Mouse (Mus musculus): ENCODE data around the gene Slc25a17.

The Slc25a17 gene

DNA sequence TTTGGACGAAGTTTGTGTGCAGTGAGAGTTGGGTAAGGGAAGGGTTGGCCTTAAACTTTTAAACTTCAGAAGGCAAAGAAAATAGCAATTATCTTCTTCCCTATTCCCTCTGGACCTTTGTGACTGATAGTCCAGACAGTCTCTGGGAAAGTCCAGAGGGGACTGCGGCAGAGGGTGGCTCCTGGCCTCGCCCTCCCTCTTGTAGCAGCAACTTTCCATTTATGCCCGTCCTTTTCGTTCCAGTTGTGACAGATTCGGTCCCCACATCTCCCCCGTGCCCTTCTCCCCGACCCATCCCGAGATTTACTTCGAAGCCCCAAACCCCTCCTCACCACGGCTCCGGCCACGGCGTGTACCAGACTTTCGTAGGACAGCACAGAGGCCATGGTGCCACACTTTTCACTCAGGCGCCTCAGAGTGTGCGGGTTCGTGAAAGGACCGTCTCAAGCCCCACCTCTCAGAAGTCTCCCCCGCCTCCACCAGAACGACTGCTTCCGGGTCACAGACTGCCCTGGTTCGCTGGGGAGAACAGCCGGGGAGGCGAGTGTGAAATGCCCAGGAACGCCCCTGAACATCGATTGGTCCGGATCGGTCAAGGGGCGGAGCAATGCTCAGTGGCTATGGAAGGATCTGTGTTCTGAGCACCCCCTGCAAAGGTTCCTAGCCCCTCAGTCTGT lies at the start of gene Slc25a17:
Gene Slc25a17 (minus strand): TSS at position 468 of the 677 bp plus-strand sequence.
- DNase-seq: peak; percentile 96

DNA sequence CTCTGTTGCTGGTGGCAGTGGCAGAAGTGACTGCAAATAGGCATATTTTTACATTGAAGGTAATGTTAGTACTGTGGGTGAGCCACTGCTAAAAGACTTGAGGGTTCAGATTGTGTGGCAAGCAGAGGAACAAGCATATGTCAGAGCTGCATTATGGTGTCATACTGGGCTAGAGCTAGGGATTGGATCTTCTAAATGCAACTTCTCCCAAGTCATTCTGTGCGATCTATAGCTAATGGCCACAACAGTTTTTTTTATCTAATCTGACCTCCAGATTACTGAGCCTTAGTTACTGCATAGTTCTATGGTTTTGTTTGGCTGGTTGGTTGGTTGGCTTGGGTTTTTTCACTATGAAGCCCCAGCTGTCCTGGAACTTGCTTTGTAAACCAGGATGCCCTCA lies 47.6 kb upstream of the Slc25a17 start, which contains the start of gene Dnajb7:
Gene Dnajb7 (minus strand): TSS at position 101 of the 400 bp plus-strand sequence.
- no peak for DNase-seq

DNA sequence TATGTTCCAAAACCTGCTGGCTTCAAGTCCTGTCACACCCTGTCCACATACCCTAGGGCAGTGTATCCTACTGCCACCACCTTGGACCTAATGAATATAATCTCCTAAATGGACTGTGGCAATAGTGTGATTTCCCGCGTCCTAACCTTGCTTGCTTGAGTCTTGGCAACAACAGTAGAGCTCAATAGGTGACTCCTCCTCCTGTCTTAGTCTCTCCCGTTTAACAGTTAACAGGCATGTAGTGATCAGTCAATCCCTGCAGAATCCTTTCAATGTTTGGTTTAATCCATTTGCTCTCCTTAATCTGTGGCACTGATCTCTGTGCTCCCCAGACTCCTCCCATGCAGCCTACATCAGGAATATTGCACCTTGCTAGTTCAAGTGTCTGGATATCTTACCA lies 44.4 kb upstream of the Slc25a17 start:
- no peak for DNase-seq

DNA sequence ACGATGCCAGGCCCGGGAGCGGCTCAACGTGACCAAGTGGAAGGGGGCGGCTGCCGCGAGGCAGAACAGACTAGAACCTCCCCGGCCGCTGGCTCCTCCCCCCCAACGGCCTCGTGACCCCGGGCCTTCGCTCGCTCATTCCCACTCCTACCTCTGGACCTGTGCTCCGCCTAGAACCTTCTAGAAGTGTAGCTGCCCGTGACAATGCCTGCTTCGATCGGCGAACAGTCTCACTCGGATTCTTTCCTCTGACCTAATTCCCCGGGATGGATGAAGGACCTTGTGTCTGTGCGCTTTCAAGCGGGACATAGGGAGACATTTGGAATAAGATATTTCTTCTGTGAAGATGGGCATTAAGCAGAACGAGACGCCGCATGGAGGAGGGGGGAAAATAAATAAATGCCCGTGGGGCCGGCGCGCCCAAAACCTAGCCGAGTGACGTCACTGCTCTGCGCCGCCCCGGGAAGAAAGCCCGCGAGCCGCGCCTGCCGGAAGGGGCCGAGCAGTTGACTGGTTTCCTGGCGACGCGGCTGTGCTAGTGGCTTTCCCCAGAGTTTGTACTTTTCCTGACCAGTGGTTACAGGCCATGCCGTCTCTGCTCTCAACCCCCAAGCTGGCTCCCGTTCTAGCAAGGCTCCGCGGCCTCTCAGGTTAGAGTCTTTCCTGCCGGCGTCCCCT lies 39.2 kb upstream of the Slc25a17 start, which contains the start of the genes St13 and Xpnpep3:
Gene St13 (minus strand): TSS at position 440 of the 678 bp plus-strand sequence.
Gene Xpnpep3 (plus strand): TSS at position 501 of the 678 bp plus-strand sequence.
- peak; percentile 98 for DNase-seq

GRCm38 (mm10) chr15:81399297-81399637 lies 38.7 kb upstream of the Slc25a17 start:
- no peak for DNase-seq

- no peak for DNase-seq
Measured at GRCm38 (mm10) chr15:81398189-81398588, 37.6 kb upstream of the Slc25a17 start.

DNA sequence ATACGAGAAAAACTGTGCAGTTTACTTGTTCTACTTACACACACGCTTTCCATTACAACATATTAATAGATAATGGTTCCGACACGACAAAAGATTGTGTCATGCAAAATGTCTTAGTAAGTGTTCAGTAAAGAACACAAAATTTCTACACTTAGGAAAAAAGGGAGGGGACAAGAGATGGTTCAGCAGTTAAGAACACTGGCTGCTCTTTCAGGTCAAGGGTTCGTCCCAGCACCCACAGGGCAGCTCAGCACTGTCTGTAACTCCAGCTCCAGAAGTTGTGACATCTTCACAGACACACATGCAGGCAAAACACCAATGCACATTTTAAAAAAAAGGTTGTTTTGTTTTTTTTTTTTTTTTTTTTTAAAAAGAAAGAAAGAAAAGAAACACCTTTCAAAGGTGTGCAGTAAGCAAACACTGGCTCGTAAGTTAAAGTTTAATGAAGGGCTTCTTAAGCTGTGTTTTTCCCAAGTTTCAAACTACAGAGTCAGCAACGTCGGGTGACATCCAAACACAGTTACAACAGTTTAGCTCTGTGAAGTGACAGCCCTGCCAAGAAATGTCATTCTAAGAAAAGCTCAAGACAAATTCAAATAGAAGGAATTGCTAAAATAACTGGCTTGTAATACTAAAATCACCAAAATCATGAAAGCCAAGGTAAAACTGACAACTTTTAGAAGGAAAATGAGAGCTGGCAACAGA lies 33.8 kb upstream of the Slc25a17 start:
- DNase-seq: peak; percentile 34

- no peak for DNase-seq
Measured at GRCm38 (mm10) chr15:81392997-81393396, 32.4 kb upstream of the Slc25a17 start.

DNA sequence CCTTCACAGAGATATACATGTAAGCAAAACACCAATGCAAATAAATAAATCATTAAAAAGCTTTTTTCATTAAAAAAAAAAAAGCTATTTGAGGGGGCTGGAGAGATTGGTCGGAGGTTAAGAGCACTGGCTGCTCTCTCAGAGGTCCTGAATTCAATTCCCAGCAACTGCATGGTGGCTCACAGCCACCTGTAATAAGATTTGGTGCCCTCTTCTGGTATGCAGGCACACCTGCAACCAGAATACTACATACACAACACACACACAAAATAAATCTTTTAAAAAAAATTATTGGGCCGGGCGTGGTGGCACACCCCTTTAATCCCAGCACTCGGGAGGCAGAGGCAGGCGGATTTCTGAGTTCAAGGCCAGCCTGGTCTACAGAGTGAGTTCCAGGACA lies 25.7 kb upstream of the Slc25a17 start:
- no peak for DNase-seq

DNA sequence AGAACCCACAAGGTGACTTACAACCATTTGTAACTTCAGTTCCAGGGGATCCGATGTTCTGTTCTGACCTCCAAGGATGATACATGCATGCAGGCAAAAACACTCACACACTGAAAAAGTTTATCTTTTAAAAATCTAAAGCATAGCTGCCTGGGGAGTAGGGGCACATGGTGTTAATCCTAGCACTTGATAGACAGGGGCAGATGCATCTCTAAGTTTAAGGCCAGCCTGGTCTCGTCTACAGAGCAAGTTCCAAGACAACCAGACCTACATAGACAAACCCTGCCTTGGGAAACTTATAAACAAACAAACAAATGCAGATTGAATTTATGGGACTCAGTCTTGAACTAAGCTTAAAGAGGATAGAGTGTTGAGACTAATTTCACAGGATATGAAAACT lies 18.2 kb upstream of the Slc25a17 start:
- no peak for DNase-seq

GRCm38 (mm10) chr15:81374621-81375020 lies 14.0 kb upstream of the Slc25a17 start:
- DNase-seq: no peak

DNA sequence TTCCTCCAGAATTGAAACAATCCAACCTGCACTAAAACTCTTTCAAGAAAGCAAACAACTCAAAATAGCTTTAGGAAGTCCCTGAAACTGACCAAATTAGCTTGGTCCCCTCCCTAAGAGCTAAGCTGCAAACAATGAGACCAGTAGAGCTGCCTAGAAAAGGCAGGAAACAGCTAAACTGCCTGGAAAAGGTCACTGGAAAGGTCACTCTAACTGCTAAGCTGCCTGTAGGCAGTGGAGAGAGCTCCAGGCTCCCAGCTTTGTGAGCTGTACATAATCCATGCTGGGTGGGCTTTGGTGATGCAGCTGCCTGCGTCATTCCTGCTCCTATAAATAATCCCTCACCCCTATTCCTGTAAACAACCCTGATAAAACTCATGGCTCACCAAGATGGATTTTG lies 9.7 kb upstream of the Slc25a17 start:
- DNase-seq: no peak

DNA sequence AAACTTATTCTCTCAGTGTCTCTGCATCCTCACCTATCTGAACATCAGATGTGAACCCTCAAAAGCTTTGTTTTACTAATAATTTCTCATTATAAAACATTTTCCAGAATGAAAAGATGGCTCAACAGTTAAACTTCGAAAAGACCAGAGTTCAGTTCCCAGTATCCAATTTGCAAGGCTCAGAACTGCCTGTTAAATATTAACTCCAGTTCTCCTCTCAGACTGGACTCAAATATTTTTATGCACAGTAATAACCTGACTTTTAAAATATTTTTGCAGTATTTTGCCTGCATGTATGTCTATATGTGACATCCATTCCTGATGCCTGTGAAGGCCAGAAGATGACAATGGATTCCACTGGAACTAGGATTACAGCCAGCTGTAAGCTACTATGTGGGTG lies 8.0 kb upstream of the Slc25a17 start:
- no peak for DNase-seq

GRCm38 (mm10) chr15:81366241-81366640 lies 5.6 kb upstream of the Slc25a17 start:
- DNase-seq: no peak

DNA sequence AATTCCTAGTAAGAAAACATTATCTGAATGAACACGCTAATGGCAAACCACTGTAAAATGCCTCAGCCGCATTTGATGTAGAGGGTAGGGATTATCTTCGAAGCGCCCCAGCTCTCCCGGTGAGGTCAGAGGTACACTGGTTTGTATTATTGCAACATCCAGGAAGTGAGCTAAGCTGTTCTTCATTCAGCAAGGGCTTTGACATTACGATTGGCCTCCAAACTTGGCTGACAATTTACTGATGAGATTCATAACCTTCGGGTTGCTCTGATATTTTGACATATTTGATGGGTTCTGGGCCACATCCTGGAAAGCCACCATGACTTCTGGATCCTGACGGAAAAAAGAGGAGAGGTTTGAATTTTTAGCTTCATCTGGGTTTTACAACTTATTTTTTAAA lies 4.6 kb upstream of the Slc25a17 start:
- no peak for DNase-seq

DNA sequence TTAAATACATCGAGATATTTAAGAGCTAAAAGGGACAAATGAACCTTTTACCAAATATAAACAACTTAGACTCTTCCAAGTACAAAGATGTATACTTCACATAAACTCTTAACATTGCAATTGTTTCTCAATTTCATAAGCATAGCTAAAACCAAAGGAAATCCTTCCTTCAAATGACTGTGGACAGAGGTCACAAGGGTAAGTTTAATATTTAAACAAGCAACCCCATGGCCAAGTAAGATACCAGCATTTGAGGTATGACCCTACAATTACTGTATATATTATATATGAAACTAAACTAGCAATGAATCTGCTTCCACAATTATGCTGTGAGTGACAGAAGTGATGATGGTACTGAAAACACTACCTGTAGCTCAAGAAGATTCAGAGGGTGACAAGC lies 3.7 kb upstream of the Slc25a17 start:
- DNase-seq: no peak

- DNase-seq: no peak
Measured at GRCm38 (mm10) chr15:81362501-81362900, 1.9 kb upstream of the Slc25a17 start.

DNA sequence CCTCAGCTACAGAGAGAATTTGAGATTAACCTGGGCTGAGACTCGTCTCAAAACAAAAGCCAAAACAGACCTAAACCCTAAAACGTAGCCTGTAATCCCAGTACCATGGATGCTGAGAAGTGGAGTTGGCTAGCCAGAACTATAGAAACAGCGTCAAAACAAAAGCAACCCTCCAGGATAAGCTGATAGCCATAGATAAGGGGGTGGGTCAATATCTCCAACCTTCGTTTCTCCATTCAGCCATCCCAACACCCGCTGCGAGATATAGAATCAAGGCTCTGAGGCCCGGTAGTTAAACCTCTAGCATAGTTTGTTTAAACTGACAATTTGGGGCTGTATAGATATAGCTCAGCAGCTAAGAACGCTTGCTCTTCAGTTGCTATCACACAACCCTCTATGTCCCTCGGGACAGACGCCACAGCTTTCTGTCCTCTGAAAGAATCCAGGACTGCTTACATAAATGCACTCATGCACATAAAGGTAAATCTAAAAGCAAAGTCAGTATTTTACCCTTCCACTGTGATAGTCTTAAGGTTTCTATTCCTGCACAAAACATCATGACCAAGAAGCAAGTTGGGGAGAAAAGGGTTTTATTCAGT lies 904 bp upstream of the Slc25a17 start:
- DNase-seq: no peak

- DNase-seq: no peak
Measured at GRCm38 (mm10) chr15:81361022-81361404, 401 bp upstream of the Slc25a17 start.

DNA sequence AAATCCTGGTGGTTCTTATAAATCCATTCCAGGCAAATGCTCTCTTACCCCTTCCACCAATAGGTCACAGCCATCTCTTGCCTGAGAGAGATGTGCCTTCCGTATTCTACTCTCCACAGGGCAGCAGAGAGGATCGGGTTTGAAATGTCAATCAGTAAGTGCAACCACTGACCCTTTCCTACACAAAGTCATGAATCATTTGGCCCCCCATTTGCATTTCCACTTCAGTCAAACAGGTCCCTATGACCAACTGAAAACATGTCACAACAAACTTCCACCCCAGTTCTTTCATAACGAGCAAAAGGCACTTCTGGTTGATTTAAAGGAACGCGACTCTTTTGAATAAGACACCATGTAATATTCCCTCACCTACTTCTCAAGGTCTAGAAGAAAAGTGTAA lies 1.2 kb downstream of the Slc25a17 start:
- DNase-seq: no peak

- DNase-seq: peak; percentile 43
Measured at GRCm38 (mm10) chr15:81358943-81359342, 1.7 kb downstream of the Slc25a17 start.

- DNase-seq: no peak
Measured at GRCm38 (mm10) chr15:81356946-81357345, 3.7 kb downstream of the Slc25a17 start.

- DNase-seq: peak; percentile 69
Measured at GRCm38 (mm10) chr15:81355146-81355761, 5.4 kb downstream of the Slc25a17 start.
